Mouse (Mus musculus): Measurements from ENCODE around the gene Kcnd3.

Gene Kcnd3

GRCm38 (mm10) chr3:105530363-105531130 is 78.4 kb downstream of the Kcnd3 start:
- DNase-seq: no peak

GRCm38 (mm10) chr3:105538406-105538805 is 86.3 kb downstream of the Kcnd3 start:
- no peak for DNase-seq

GRCm38 (mm10) chr3:105538819-105539607 is 86.9 kb downstream of the Kcnd3 start:
- no peak for DNase-seq

- DNase-seq: no peak
These were observed 90.6 kb downstream of the Kcnd3 start for GRCm38 (mm10) chr3:105542741-105543140.

- DNase-seq: no peak
These were observed 92.0 kb downstream of the Kcnd3 start for GRCm38 (mm10) chr3:105544106-105544505.

GRCm38 (mm10) chr3:105546611-105547071 is 94.5 kb downstream of the Kcnd3 start:
- peak; percentile 8 to 14 for DNase-seq

GRCm38 (mm10) chr3:105548074-105548771 is 96.1 kb downstream of the Kcnd3 start:
- peak; percentile 36 to 50 for DNase-seq

GRCm38 (mm10) chr3:105559456-105559855 is 107.3 kb downstream of the Kcnd3 start:
- no peak for DNase-seq

GRCm38 (mm10) chr3:105566973-105567372 is 114.8 kb downstream of the Kcnd3 start:
- DNase-seq: no peak

- DNase-seq: no peak
These were observed 115.3 kb downstream of the Kcnd3 start for GRCm38 (mm10) chr3:105567472-105567871.

GRCm38 (mm10) chr3:105568403-105568802 is 116.3 kb downstream of the Kcnd3 start:
- no peak for DNase-seq

- DNase-seq: no peak
These were observed 116.7 kb downstream of the Kcnd3 start for GRCm38 (mm10) chr3:105568851-105569250.

- no peak for DNase-seq
These were observed 117.2 kb downstream of the Kcnd3 start for GRCm38 (mm10) chr3:105569310-105569752.

- no peak for DNase-seq
These were observed 117.8 kb downstream of the Kcnd3 start for GRCm38 (mm10) chr3:105569950-105570349.

GRCm38 (mm10) chr3:105570818-105571217 is 118.7 kb downstream of the Kcnd3 start:
- no peak for DNase-seq

GRCm38 (mm10) chr3:105571944-105572343 is 119.8 kb downstream of the Kcnd3 start:
- DNase-seq: no peak

- no peak for DNase-seq
These were observed 121.0 kb downstream of the Kcnd3 start for GRCm38 (mm10) chr3:105573156-105573555.

- DNase-seq: no peak
These were observed 126.2 kb downstream of the Kcnd3 start for GRCm38 (mm10) chr3:105578320-105578719.

GRCm38 (mm10) chr3:105581119-105581518 is 129.0 kb downstream of the Kcnd3 start:
- no peak for DNase-seq

- DNase-seq: no peak
These were observed 133.6 kb downstream of the Kcnd3 start for GRCm38 (mm10) chr3:105585734-105586159.

GRCm38 (mm10) chr3:105590056-105590672 is 138.0 kb downstream of the Kcnd3 start:
- no peak for DNase-seq

- no peak for DNase-seq
These were observed 139.6 kb downstream of the Kcnd3 start for GRCm38 (mm10) chr3:105591766-105592165.

GRCm38 (mm10) chr3:105592246-105592645 is 140.1 kb downstream of the Kcnd3 start:
- no peak for DNase-seq

Measured in kidney, adult 8-10 months (tissue).